Mouse (Mus musculus) right cerebral cortex, postnatal 14 days (tissue): Measurements from ENCODE around the gene Dnah1.

Experiments used
- DNase-seq: peaks from one replicate; pipeline ENCODE4 v3.0.0; 2022

Gene Dnah1

DNA sequence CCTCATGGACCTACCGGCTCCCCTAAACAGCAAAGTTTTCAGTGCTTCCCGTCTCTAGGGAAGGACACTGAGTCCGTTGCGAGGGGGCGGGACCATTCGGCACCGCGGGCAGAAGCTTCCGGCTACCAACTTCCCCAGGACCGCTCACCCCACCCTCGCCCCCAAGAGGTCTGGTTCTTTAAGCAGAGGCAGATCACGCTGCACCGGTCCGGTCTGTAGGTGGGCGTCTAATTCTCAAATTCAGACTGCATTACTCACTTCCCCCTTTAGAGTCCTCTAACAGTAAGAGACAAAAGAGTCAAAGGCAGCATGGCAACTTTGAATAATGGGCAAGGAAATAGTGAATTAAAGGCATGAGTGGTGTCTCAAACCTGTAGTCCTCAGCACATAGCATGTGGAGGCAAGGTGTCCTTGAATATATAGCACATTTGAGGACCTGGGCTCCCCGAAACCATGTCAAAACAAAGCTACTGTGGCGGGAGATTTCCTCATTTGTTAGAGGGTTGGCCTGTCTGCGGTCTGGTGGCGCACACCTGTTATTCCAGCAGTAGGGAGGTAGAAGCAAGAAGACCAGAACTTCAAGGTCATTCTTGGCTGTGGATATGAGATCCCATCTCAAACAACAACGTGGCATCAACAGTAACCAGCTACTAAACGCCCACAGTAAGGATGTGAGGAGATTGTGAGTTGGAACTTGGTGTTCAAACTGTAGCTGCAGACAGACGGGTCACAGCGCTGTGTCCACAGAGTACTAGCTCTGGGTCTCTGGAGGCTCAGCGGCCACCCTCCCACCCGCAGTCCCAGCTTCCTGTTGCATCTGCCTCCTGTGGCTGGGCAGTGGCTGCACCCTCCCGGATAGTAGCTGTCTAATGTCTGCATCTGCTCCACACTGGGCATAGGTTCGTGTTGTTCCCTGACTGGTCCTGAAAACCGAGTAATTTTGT is at the start of gene Dnah1:
Dnah1 (minus strand) TSS at position 48 of the 944 bp plus-strand sequence.
- peak; percentile 33 for DNase-seq

DNA sequence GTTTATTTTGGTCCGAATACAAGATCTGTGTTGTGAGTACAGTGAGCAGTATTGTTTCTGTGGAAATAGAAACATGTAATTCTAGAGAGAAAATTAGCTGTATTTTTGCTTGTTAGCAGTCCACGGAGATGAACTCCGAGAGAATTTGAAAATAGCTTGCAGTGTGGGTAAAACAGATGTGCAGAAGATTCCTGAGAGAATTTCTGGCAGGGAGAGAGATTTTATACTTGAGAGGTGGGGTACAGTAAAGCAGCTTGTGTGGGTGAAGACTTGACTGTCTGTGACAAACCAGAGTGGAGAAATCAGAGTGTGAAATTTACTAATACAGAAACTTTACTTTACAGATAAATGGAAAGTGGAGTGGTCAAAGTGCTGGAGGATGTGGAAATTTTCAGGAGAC is 45.7 kb upstream of the Dnah1 start:
- DNase-seq: no peak

DNA sequence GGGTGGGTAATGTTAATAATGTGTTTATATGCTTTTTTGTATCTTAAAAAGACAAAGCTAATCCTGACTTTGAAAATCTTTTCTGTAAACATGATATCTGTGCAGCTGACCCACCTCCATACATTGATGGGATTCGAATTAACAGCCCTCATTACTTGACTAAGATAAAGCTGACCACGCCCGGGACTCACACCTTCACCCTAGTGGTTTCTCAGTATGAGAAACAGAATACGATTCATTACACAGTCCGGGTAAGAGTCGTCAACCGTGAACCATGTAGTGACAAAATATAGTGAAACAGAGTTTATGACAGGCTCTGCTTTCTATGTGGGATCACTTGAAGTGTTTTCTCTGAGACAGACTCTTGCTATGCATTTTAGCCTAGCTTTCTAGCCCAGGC is 44.3 kb upstream of the Dnah1 start:
- no peak for DNase-seq

DNA sequence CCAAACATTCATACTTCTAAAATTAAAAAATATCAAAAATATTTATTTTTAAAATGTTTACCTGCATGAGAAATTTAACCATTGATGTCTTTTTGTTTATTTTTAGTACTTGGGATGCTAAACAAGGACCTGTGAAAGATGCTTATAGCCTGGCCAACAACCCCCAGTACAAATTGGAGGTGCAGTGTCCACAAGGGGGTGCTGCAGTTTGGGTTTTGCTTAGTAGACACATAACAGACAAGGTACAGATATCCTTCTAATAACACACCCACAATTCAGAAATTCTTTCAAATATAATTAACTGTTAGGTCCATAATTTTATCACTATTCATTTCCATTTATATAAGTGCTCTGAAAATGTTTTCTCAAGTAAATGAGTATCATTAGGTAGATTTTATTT is 41.7 kb upstream of the Dnah1 start:
- peak; percentile 75 for DNase-seq

DNA sequence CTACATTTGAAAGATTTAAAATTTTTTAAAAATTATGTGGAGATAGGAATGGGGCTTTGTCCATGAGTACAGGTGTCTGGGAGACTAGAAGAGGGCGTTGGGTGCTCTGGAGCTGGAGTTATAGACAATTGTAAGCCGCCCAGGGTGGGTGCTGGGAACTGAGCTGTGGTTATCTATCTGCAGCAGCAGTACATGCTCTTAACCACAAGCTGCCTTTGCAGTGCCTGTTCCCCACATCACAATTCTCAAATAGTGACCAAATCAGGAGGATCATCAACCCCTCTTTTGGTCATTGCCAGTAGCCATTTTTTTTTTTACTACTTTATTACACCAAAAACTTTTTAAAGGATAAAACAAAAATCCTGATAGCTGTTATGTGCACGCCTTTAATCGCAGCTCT is 40.9 kb upstream of the Dnah1 start:
- DNase-seq: no peak

DNA sequence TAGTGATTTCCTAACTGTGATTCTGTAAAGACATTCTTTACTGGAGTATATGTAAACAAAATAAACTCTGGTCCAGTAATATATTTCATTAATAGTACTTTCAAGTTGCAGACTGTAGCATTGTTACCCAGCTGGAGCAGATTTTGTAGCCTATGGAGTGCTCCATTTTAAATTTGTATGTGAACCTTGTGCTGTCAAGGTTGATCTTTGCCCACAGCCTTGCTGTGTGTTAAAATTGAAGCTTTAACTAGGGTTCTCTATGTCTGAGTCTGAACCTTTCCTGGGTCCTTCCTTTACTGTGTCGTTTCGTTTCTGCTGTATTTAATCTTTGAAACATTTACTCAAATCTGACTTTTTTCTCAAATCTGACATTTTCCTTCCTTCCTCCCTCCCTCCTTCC is 38.5 kb upstream of the Dnah1 start:
- DNase-seq: no peak

DNA sequence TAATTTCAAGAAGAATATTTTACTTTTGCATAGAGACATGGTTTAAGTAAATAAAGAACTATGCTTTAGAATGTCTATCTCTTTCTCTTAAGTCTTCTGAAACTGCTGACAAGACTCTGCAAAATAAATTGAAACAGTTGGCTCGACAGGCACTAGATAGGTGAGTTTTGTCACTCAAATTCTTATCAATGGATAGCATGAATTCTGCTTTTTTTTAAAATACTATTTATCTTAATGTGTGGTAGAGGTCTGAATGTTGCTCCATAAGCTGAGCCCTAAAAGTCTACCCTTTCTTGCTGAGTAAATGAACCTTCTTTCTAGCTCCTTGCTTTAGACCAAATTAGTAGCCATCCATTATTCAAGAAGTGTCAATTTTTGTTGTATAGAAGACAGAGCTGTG is 21.7 kb upstream of the Dnah1 start:
- DNase-seq: no peak

DNA sequence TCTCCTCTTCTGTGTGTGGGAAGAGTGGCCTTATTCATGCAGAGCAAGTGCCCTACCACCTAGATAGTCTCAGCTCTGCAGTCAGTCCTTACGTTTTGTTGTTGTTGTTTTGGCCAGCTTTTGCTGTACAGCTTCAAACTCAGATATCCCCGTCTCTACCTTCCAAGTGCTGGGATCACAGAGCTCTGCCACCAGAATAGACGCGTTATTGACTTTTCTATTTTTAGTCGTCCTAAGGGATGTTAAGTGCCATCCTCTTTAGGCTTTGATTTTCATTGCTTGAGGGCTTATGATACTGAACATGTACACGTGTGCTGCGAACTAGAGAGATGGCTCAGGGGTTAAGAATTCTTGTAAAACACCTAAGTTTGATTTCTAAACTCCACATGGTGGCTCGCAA is 19.5 kb upstream of the Dnah1 start:
- DNase-seq: no peak

DNA sequence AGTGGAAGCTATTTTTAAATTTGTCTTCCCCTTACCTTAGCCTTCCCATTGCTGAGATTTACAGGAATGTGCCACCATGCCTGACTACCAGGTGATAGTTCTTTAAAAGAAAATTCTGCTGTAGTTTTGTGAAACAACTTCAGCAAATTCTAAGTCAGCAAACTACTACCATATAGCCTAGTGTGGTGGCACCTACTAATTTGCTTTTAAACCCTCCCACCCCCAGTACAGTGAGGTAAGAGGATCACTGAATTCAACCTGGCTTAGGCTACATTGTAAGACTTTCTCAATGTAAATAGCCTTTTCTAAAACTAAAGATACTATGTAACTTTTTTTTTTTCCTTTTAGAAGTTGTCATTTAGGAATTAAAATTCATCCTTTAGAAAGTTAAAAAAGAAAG is 14.3 kb upstream of the Dnah1 start:
- no peak for DNase-seq

DNA sequence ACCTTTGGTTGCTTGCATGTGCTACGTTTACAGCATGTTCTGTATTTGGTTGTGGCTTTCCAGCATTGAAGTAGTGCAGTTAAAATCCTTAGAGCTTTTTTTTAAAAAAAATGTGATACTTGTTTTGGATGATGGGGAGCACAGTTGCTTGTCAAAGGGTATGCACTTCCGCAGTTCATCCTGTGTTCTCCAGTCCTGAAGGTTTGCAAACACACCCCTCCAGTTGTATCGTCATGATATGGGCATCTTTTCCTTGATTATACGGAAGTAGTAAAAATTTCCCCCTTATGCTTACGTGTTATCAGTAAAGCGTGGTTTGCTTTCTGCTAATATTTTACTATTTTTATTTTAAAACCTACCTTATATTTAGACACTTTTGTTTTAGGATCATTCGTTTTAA is 13.7 kb upstream of the Dnah1 start:
- no peak for DNase-seq

DNA sequence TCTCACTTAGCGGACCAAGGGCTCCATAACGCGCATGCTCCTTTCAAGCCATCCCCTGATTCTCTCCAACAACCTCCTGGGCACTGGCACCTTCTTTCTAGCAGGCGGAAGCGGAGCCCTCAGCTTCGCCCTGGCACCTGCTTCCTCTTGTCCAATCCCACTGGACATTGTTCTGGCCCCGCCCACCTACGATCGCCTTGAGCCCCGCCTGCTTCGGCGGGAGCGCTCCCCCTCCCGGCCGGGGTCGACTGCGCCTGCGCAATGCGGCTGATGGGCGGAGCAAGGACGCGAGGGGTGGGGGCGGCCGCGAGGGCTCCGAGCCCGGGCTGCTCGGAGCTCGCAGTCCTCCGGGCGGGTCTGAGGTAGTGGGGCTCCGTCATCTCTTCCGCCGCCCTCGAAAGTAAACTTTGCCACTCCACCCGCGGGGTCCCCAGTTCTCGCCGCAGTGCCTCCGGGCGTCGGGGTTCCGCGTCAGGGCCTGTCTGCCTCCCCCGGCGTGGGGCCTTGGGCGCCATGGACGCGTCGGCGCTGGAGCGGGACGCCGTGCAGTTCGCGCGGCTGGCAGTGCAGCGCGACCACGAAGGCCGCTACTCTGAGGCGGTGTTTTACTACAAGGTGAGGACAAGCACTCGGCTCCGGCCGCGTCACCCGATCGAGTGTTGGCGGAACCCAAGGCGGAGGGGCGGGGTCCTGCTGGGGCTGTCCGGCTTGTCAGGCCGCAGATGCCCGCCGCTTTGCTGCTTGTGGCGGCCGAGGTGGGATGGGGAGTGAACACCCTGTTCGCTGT is 12.9 kb upstream of the Dnah1 start, which contains the start of gene Capn7:
Capn7 (plus strand) TSS at position 270 of the 787 bp plus-strand sequence.
- DNase-seq: peak; percentile 100

DNA sequence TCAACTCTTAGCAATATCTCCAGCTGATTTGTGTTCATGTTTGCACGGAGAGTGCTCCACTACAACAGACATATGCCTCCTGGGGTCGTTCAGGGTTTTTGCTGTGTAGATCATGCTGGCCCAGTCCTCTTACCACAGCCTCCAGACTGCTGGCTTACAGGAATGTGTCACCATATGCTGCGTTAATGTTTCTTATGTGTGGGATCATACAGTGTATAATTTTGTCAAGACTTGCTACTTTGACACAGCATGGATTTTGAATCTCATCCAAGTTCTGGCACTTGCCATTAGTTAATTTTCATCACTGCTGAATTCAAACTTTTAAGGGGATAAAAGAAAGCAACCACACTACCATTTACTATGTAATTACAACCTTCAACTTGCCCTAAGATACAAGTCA is 12.1 kb upstream of the Dnah1 start:
- DNase-seq: no peak

DNA sequence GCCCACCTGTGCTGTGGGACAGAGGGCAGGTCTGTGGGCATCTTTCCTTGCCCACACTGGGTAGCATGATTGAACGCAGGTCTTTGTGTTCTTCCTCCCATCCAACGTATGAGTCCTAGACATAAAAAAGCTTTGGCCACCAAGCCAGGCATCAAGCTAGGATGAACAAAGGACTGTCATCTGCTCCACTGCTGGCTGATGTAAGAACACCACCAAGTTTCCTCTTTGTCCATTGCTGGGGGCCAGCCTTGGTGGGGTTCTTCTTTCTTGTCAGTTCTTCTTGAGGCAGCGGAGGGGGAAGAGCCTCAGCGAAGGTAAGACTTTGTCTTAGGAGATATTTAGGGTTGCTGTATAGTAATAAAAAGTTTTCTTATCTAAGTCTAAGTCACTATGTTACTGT is 7.3 kb upstream of the Dnah1 start:
- no peak for DNase-seq

DNA sequence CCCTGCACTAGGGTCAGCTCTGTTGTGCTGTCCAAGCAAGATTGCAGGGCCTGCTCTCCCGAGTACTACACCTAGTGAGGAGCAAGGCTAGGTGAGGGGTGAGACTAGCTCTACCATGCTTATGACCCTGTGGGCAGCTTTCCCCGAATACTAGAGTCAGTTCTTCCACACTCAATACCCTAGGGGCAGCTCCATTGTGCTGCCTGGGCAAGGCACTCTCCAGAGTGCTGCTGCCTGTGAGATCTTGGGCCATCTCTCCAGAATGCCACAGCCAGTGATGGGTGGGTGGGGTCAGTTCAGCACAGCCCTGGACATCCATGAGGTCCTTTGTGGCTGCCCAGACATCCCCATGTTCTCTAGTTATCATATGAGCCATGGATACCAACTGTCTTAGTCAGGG is 6.0 kb upstream of the Dnah1 start:
- no peak for DNase-seq

DNA sequence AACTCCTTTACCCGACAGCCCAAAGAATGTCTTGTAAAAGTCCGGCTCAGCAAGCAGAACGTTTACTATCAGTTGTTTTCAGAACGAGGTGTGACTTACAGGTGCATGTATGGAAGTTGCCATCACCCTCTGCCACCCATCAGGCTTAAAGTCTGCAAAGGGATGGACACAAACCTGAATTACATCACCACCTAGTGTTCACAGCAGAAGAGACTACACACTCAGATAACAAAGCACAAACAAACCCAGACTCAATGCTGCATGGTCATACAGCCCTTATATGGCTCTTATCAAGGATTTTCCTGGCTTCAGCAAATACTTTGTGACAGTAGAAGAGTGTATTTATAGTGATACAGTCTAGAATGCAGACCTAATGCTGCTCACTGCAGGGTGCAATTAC is 4.0 kb upstream of the Dnah1 start:
- no peak for DNase-seq

DNA sequence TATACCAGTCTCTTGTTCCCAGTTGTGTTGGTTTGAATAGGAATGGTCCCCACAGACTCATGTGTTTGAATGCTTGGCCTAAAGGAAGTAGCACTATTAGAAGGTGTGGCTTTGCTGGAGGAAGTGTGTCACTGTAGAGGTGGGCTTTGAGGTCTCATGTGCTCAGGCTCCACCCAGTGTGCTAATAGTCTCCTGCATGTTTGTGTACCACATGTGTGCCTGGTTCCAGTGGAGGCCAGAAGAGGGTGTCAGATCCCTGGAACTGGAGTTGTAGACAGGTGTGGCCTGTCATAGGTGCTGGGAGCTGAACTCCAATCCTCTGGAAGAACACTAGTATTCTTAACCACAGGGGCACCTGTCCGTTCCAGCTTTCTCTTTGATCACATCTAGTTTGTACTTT is 3.5 kb upstream of the Dnah1 start:
- no peak for DNase-seq

DNA sequence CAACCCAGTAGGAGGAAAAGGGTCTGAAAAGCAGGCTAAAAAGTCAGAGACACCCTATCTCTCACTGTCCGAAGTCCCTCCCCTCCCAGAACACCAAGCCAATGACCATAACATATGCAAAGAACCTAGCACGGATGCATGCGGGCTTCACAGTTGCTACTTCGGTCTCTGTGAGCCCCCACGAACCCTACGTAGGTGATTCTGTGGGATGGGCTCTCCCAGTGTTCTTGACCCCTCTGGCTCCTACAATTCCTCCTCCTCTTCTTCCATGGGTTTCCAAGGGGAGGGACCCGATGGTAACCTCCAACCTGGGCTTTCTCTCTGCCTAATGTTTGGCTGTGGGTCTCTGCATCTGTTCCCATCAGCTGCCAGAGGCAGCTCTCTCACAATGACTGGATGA is 3.1 kb upstream of the Dnah1 start:
- DNase-seq: no peak

DNA sequence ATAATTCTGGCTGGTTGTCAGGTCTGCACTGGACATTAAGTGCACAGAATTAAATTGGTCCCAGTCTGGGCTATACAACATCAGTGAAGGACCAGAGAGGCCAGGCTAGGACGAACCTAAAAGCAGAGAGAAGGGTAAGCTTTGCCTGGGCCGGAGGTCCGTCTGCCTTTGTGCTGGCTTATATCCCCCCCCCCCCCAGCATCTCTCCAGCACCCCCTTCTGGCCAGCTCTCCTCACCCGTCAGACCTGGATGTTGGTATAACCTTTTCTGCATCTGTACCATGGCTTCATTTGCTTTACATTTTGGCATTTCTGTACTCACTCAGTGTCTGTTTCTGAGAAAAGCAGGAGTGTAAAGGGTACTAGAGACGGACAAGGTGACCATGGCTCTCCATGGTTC is 1.9 kb upstream of the Dnah1 start:
- DNase-seq: no peak

DNA sequence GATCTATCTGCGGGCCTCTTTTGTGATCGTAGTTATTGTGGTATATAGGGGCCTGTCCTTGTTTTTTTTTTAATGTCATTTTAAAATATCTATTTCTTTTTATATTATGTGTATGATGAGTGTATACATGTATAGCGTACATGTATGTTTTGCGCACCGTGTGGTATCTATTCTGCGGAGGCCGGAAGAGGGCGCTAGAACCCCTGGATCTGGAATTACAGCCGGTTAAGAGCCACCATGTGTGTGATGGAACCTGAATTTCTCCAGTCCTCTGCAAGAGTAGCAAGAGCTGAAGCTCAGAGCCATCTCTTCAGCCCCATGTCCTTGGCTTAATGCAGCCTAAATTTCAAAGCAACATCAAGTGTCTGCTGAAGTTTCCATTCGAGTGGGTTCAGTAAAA is 1.2 kb upstream of the Dnah1 start:
- no peak for DNase-seq

DNA sequence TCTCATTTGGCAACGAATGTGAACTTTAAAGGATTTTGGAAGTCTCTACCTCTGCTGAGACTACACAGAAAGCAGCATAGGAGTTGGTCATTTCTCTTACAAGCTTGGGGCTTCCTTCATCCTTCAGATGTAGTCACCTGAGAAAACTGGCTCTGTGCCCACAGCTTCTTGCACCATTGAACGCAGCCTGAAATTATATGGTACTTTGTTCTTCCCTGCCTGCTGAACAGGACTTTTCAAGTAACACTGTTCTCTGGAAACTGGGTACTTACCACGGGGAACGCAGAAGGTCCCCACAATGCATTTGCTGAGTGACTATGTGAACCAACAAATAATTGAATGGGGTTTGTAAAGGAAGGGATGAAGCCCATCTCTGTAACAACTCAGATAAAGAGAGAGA is 507 bp downstream of the Dnah1 start:
- DNase-seq: no peak

DNA sequence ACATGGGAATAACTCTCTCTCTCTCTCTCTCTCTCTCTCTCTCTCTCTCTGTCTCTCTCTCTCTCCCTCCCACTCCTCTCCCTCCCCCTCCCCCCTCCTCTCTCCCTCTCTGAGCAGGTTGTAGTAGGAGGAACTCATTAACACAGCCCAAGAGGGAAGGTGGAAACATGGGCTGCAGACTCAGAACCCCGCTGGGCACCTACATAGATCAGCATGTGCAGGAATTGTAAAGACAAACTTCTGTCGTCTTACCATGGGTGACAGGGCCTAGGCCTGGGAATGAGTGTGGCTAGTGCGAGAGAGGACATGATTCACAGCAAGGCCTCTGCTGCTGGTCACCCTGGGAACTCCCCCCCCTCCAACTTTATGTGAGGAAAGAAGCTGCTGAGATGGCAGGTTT is 1.5 kb downstream of the Dnah1 start:
- no peak for DNase-seq

DNA sequence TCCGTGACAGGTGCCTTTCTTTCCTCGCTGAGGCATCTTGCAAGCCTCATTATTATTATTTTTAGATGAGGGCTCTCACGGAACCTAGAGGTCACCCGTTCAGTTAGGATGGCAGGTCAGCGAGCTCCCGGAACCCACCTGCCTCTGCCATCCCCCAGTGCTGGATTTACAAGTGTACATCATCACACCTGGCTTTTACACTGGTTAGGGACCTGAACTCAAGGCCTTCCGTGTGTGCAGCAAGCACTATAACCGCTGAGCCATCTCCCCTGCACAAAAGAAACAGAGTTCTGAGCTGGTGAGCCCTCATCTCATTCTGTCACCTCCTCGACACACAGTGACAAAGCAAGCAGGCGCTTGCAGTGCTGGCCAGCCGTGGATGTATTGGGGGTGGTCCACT is 2.5 kb downstream of the Dnah1 start:
- no peak for DNase-seq

DNA sequence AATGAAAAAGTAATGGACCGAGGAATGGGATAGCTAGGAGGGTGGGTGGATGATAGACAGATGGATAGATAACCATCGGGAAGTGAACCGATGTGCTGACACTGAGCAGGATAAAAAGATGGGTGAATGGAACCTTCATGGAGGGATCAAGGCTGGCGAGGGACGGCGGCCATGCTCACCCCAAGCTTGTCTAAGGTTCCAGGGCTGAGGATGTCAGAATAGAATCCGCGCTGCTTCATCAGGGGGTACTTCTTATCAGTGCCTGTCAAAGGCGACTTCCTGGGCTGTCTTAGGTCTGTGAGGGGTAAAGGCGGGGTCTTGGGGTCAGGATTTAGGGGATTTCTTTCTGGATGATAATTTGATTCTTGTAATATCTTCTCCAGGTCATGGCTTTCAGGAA is 4.2 kb downstream of the Dnah1 start:
- DNase-seq: no peak

DNA sequence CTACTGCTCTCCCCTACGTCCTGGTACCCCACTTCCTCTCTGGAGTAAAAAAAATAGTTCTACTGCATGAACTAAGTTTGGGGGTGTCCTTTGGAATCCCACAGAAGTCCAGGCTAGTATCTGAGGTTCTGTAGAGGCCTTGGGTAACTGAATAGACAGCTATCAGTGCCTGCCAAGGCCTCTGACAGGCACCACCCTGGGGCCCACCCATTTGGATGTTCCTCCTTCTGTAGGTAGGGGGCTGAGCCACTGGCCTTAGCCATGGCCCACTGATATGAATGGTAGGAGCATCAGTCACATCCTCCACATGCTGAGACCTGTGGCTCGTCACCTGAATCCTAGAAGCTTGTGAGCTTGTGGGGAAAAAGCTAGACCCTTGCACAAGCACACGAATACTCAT is 5.9 kb downstream of the Dnah1 start:
- DNase-seq: no peak
